Mouse (Mus musculus): ENCODE measurements around the gene Zmynd19. TPM values are rescaled to one million over a fixed set of nuclear protein-coding genes. Genes with fewer than 3 reads are reported as not detected.

Zmynd19 gene
- 1.5 and 1.8 TPM in 2 replicates for polyA plus RNA-seq (2012; rRNA removed)

DNA sequence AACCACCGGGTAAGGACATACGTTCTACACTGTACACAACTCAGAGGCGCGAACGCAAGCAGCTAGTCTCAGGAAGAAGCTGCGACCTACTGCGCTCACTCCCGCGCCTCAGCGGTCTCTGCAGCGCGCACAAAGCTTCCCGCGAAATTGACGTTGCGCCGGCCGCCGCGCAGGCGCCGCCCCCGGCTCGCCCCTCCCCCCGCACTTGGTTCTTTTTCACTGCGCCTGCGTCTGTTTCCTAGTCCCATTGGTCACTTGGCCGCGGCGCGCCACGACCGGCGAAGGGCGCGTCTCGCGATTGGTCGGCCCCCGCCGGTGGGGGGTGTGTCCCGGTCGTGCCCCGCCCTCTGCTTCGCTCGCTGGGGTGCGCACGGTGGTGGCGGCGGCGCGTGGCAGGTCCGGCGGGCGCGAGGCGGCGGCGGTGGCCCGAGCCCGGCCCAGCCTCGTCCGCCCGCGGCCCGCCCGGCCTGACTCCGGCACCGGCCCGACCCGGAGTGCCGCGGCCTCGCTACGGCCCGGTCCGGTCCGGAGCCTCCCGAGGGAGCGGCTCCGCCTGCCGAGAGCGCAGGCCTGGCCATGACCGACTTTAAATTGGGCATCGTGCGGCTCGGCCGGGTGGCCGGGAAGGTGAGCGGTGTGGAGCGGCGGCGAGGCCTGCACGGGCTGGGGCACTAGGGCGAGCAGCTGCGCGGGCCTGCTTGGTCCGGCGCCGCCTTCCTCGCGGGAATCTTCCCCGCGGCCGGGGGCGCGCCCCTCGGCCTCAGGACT is at the start of gene Zmynd19:
Gene Zmynd19 (plus strand): TSS at position 372 of the 768 bp plus-strand sequence.

DNA sequence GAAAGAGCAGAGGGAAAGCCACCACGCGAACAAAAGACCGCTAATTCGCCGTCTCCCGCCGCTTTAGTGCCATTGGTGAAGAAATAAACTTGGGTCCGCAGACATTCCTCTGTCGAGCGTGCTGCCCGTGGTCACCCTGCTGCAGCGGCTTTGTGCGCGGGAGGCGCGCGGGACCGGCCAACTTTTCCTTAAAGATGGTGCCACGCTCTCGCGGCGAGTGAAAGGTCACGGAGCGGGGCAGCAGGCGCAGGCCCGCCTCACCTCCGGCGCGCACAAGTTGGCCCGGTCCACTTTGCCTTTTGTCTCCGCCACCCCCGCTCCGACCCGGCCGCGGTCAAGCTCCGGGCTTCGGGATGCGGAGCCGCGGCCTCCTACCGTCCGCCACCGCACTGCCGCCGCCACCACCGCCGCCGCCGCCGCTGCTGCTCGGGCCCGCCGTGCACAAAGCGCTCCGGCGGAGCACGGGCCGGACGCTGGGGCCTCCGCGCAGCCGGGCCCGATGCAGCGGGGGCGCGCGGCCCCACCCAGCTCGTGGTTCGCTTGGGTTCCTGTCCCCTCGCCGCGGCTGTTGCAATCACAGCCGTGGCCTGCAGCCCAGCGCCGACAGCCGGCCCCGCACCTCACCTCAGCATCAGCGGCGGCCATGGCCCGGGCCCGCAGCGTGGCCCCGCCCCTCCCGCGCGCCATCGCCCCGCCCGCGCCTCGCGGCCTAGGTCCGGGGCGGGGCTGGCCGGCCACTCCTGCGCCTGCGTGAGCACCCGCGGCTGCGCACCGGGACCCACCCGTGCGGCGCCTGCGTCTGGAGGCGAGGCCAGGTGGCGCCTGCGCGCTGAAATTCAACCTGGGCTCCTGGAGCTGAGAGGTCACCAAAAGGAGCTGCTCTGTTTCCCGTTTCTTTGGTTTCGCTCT is 30.4 kb upstream of the Zmynd19 start, which contains the start of gene Ehmt1:
Gene Ehmt1 (minus strand): TSS at position 685 of the 909 bp plus-strand sequence.

DNA sequence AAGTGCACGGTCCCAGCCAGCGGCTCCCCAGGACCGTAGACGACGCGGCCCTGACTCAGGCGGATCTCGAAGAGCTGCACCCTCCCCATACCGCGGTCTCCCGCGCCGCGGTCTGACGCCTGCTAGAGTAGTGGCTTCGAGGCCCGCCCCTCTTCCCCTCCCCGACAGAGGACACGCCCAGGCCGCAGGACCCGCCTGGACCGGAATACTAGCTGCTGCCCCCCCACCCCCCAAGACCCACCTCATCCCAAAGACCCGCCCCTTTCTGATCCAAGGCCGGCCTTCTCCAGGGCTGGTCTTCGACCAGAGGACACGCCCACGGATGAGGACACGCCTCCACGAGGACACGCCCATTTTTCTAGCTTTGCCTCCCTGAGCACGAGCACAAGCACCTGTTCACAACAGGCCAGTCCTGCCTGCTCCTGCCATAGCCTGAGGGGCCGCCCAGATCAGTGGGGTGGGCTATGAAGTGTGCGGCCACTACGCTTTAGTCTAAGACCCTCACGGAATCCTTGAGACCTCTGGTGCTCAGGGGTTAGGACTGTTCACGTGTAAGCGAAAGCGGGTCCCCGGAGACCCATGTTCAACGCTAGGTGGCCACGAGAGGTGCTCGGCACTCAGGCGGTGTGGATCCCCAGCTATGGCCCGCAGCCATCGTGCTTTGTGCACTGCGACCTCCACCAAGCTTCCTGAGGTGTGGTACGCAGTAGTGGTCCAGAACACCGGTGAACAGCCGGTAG is 14.4 kb upstream of the Zmynd19 start, which contains the start of gene Arrdc1:
Gene Arrdc1 (minus strand): TSS at position 196 of the 740 bp plus-strand sequence.

DNA sequence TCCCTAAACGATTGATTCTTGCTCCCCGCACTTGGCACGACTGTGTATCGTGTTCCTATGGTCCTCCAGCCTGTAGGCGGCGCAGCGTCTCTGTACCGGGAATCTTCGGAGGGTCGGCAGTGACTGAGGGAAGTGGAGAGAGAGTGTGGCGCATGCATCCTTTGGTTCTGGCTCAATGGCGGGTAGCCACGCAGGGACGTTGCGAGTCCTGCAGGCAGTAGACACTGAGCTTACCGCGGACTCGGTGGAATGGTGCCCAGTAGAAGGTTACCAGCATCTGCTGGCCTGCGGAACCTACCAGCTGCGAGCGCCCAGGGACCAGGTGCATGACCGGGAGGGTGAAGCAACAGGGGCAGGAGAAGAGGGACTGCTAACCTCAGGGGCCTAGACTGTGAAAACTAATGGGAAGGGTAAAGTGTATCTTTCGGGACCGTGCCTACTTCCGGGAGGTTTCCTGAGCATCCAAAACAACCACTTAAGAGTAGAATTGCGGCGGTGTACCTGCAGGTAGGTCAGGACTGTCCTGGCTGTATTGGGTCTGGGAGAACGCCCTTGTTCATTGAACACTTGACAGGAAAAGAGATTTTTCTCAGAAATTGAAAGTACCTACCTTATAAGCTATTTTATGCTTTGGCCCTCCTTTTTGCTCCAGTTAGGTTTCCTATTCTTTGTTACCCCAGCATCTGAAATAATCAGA is 12.9 kb downstream of the Zmynd19 start, which contains the start of gene Dph7:
Gene Dph7 (plus strand): TSS at position 97 of the 697 bp plus-strand sequence.

DNA sequence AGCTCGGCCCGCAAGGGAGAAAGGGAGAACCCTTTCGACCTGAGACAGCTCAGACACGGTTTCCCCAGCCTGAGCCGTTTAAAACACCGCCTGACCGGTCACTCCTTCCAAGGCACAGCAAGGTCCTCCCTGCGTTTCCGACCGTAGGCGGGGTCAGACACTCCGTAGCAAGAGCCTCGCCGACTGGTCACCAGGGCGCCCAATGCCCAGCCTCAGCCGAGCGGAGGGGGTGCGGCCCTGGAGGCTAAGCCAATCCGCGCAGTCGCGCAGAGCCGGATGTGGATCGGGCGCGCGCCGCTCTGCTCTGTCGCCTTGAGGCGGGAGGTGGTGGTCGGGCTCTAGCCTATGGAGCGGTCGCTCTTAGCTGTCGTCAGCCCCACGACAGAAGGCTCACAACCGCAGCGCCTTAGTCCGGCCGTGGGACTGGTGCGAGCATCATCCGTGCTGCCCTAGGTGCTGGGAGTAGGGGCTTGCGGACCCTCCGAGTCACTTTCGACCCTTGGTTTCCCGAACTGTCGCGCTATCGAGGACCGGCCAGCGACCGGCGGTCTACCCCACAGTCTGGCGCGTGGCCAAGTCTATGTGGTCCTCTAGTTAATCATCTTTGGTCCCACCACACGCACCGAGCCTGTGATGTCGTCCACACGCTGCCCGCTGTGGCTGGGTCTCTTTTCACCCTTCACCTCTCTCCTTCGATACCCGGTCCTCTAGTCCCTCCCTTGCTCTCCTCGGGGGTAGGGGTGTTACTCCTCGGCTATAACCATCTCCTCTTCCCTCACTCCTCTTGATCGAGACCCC is 25.5 kb downstream of the Zmynd19 start, which contains the start of gene Mrpl41:
Gene Mrpl41 (minus strand): TSS at position 193 of the 798 bp plus-strand sequence.

DNA sequence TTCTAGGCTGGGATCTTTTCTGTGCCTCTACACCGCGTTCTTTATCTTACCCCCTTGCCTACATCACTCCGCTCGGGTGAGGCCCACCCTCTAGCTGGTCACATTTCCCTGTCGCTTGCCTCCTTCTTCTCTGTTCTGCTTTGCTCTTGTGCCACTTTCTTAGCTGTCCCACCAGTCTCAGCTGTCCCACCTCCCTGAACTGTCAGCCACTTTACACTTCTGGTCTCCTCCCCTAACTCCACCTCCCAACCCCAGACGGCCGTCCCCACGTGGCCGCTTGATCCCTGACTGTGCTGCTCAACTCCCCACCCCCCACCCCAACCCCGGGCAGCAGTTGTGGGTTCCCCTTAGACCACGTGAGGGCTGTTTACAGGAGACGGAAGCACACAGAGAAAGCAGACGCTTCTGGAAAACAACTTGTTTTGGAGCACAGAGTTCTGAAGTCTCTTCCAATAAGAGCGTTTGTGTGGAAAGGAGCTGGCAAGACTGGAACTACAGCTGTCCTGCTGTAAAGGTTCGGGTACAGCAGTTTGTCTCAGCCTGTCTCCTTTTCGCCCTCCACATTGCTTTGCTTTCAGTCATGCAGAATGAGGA is 26.2 kb downstream of the Zmynd19 start, which contains the start of gene Pnpla7:
Gene Pnpla7 (plus strand): TSS at position 330 of the 594 bp plus-strand sequence.

Other genes with a start within 250 kb of the Zmynd19 start
- gene Cacna1b, start 186.6 kb upstream of the Zmynd19 start, polyA plus RNA-seq (2012; rRNA removed): 17.2 and 22.4 TPM in 2 replicates
- gene Ehmt1, start 30.2 kb upstream of the Zmynd19 start, polyA plus RNA-seq (2012; rRNA removed): 19.1 and 23.2 TPM in 2 replicates
- gene Arrdc1, start 14.5 kb upstream of the Zmynd19 start, polyA plus RNA-seq (2012; rRNA removed): 215 and 266 TPM in 2 replicates
- gene Dph7, start 12.6 kb downstream of the Zmynd19 start, polyA plus RNA-seq (2012; rRNA removed): 2.6 and 4.0 TPM in 2 replicates
- 15.7 and 16.1 TPM in 2 replicates for gene Mrpl41, start 25.3 kb downstream of the Zmynd19 start, polyA plus RNA-seq (2012; rRNA removed)
- 3.3 and 4.3 TPM in 2 replicates for gene Pnpla7, start 26.2 kb downstream of the Zmynd19 start, polyA plus RNA-seq (2012; rRNA removed)
- 43.8 and 57.8 TPM in 2 replicates for gene Nsmf, start 104.6 kb downstream of the Zmynd19 start, polyA plus RNA-seq (2012; rRNA removed)
- gene Entpd8, start 130.5 kb downstream of the Zmynd19 start, polyA plus RNA-seq (2012; rRNA removed): 6.6 and 9.0 TPM in 2 replicates
- gene Noxa1, start 145.4 kb downstream of the Zmynd19 start, polyA plus RNA-seq (2012; rRNA removed): 14.8 and 16.5 TPM in 2 replicates
- gene Nrarp, start 231.0 kb downstream of the Zmynd19 start, polyA plus RNA-seq (2012; rRNA removed): 41.8 and 62.3 TPM in 2 replicates
- gene Tor4a, start 247.1 kb downstream of the Zmynd19 start, polyA plus RNA-seq (2012; rRNA removed): 20.0 and 23.5 TPM in 2 replicates